8 mouse cellular contexts compared by ENCODE assay signal in genomic region chr4:125126761-125127160, GRCm38 (mm10). TPM values are rescaled to one million over a fixed set of nuclear protein-coding genes. Genes with fewer than 3 reads are reported as not detected.
DNase-seq lines count a peak whose midpoint lies in the region; ATAC-seq lines count a peak whose summit lies in the region.

No protein-coding gene starts in this region.

- ATAC-seq in forebrain, embryonic 13.5 days, result no peak
- no peak for ATAC-seq in liver, embryonic 12.5 days
- ATAC-seq in inflammation-experienced regulatory T-cells, adult 6 months, result no peak

- peak overlapping the region; percentile 61 for H3K4me3 ChIP-seq in forebrain, embryonic 13.5 days
- peak overlapping the region; percentile 74 for H3K4me3 ChIP-seq in liver, embryonic 12.5 days

- no peak overlapping the region for H3K27ac ChIP-seq in forebrain, embryonic 13.5 days
- H3K27ac ChIP-seq in liver, embryonic 12.5 days, result no peak overlapping the region; the same call in 1 of the 2 replicates

- H3K4me1 ChIP-seq in forebrain, embryonic 13.5 days, result peaks cover 17% of the 10 kb centered on the region
- H3K4me1 ChIP-seq in liver, embryonic 12.5 days, result peaks cover 71% of the 10 kb centered on the region

- WGBS in forebrain, embryonic 13.5 days, result 81% methylated on average over 7 of the region's 7 CpGs
- WGBS in liver, embryonic 12.5 days (ENCODE audit: insufficient replicate concordance), result 53% methylated on average over 7 of the region's 7 CpGs

- no peaks in the 10 kb centered on the region for H3K9me3 ChIP-seq in forebrain, embryonic 13.5 days (replicated peaks)
- H3K9me3 ChIP-seq in liver, embryonic 12.5 days (replicated peaks), result no peaks in the 10 kb centered on the region

- H3K36me3 ChIP-seq in forebrain, embryonic 13.5 days (ENCODE audit: poor library complexity, severe bottlenecking), result no peaks in the 10 kb centered on the region
- no peaks in the 10 kb centered on the region for H3K36me3 ChIP-seq in liver, embryonic 12.5 days

- peaks cover 30% of the 10 kb centered on the region for H3K27me3 ChIP-seq in forebrain, embryonic 13.5 days
- H3K27me3 ChIP-seq in liver, embryonic 12.5 days (replicated peaks), result no peaks in the 10 kb centered on the region

- H3K9ac ChIP-seq in forebrain, embryonic 13.5 days, result no peak overlapping the region
- no peak overlapping the region for H3K9ac ChIP-seq in liver, embryonic 12.5 days

- intact Hi-C loops in heart, postnatal 10 days (cut with DNase I), result no loop called here

- H3K4me2 ChIP-seq in forebrain, embryonic 13.5 days, result peak overlapping the region; percentile 97
- peak overlapping the region; percentile 99 for H3K4me2 ChIP-seq in liver, embryonic 12.5 days

- DNase-seq in heart, adult 11 months, result peak; percentile 94
- no peak for DNase-seq in heart, postnatal 10 days
- peak; percentile 42 for DNase-seq in A20 (ENCODE audit: low read depth, low spot score)
- DNase-seq in yolk sac, embryonic 10.5 days (ENCODE audit: low spot score), result no peak
- no peak for DNase-seq in cerebellum, adult 18-20 months

RNA-seq across cellular contexts. Expression of gene Zc3h12a, which starts 0.9 kb away (rescaled TPM):
- 1 to 10 TPM; 1.8 to 3.1 TPM for total RNA-seq in heart, postnatal 10 days (2021)
- polyA plus RNA-seq in forebrain, embryonic 13.5 days (2015; fragmentation: Nextera tagmentation; extraction: Ambion mirVana), result 0.15 TPM in 1 of 2 replicates, not detected in the other
- 0.56 and 0.62 TPM in 2 replicates for polyA plus RNA-seq in liver, embryonic 12.5 days (2016; fragmentation: Nextera tagmentation; extraction: Ambion mirVana)
- polyA plus RNA-seq in inflammation-experienced regulatory T-cells, adult 6 months (2017; shearing (Covaris generic)), result 1 to 10 TPM; 4.6 to 6.5 (median 6.5) TPM

RNA-seq across cellular contexts. Expression of gene Meaf6, which starts 41.8 kb away (rescaled TPM):
- 10 to 100 TPM; 27.7 to 31.4 TPM for total RNA-seq in heart, postnatal 10 days (2021)
- polyA plus RNA-seq in forebrain, embryonic 13.5 days (2015; fragmentation: Nextera tagmentation; extraction: Ambion mirVana), result 146 and 148 TPM in 2 replicates
- 31.6 and 33.0 TPM in 2 replicates for polyA plus RNA-seq in liver, embryonic 12.5 days (2016; fragmentation: Nextera tagmentation; extraction: Ambion mirVana)
- 10 to 100 TPM; 60.4 to 68.9 (median 64.1) TPM for polyA plus RNA-seq in inflammation-experienced regulatory T-cells, adult 6 months (2017; shearing (Covaris generic))

Comparison
In these comparisons a context has a peak if more than half of its experiments do, and no peak if none do; other contexts are left out.
1. DNase-seq: peak in heart, adult 11 months (single experiment) and A20 (single experiment); none in heart, postnatal 10 days (0 of 2), yolk sac, embryonic 10.5 days (single experiment) and cerebellum, adult 18-20 months (0 of 2).